Mouse (Mus musculus) layer of hippocampus, adult 2 months (tissue): ENCODE measurements around the gene A330070K13Rik. TPM values are rescaled to one million over a fixed set of nuclear protein-coding genes. Genes with fewer than 3 reads are reported as not detected.
A peak's percentile ranks its signal among the peaks of the same experiment; 100 is the strongest.

Experiments used
- DNase-seq, 2 experiments: peaks; one replicate each; pipeline ENCODE4 v3.0.0; 2022; ENCODE audit warnings: low spot score in 2 of 2
- H3K27ac ChIP-seq: fragments of 200-600 bp; 2 replicates; pipeline ENCODE4 v1.8.1; 2022
- H3K4me3 ChIP-seq: fragments of 200-600 bp; 2 replicates; pipeline ENCODE4 v1.8.1; 2022; ENCODE audit warnings: mild to moderate bottlenecking
- CTCF ChIP-seq: fragments of 200-600 bp; conservative IDR thresholded peaks from 2 replicates; pipeline ENCODE4 v1.8.1; 2022; ENCODE audit warnings: antibody characterized with exemption, mild to moderate bottlenecking, moderate library complexity
- long read RNA-seq, 2 experiments: library from polyadenylated mRNA; stranded (forward); transcript quantifications; one replicate each; pipeline ENCODE4 v2.0.0; 2021; ENCODE audit warnings: borderline mapping rate in 2 of 2
- total RNA-seq, 2 experiments: library from RNA; stranded (reverse); gene quantifications; 2 replicates each; pipeline ENCODE4 v1.2.3; 2021

Gene A330070K13Rik
- total RNA-seq, result 1 to 10 TPM; 1.9 to 2.9 TPM
- long read RNA-seq, experiment 1, partial matches to known transcripts, result 0 of 1 reads
- long read RNA-seq, experiment 1, other reads (novel, unspliced or antisense), result 0 of 1 reads
- long read RNA-seq, experiment 2, partial matches to known transcripts, result 0 of 3 reads
- long read RNA-seq, experiment 2, other reads (novel, unspliced or antisense), result 0 of 3 reads

- TF ChIP-seq CTCF, result no peak
- Histone ChIP-seq H3K4me3 (peak within 1 kb of the TSS; percentile 41), H3K27ac (peak within 1 kb of the TSS; percentile 78)
- DNase-seq, result no peak
Observed at GRCm38 (mm10) chr5:130384222-130384912, at the start of gene A330070K13Rik. Gene A330070K13Rik (minus strand): TSS chr5:130384631.

- Histone ChIP-seq H3K4me3 (no peak overlapping the region), H3K27ac (no peak overlapping the region; the same call in 1 of the 2 replicates)
- TF ChIP-seq CTCF, result no peak
- peak in 1 of 2 experiments; percentile 28 for DNase-seq
Observed at GRCm38 (mm10) chr5:130411516-130411915, 27.1 kb upstream of the A330070K13Rik start.

- Histone ChIP-seq H3K27ac (no peak overlapping the region), H3K4me3 (no peak overlapping the region)
- TF ChIP-seq CTCF, result no peak
- DNase-seq, result no peak
Observed at GRCm38 (mm10) chr5:130409706-130410105, 25.3 kb upstream of the A330070K13Rik start.

GRCm38 (mm10) chr5:130405201-130405600 lies 20.8 kb upstream of the A330070K13Rik start:
- peak; percentile 93 for TF ChIP-seq CTCF
- peak in 1 of 2 experiments; percentile 70 for DNase-seq
- H3K4me3 ChIP-seq, result no peak overlapping the region
- no peak overlapping the region for H3K27ac ChIP-seq

GRCm38 (mm10) chr5:130400136-130400917 lies 15.9 kb upstream of the A330070K13Rik start:
- H3K4me3 ChIP-seq, result no peak overlapping the region
- no peak for DNase-seq
- TF ChIP-seq CTCF, result no peak
- no peak overlapping the region for H3K27ac ChIP-seq

GRCm38 (mm10) chr5:130395142-130395541 lies 10.7 kb upstream of the A330070K13Rik start:
- TF ChIP-seq CTCF, result no peak
- Histone ChIP-seq H3K4me3 (no peak overlapping the region), H3K27ac (peak overlapping the region; percentile 69)
- no peak for DNase-seq

GRCm38 (mm10) chr5:130394386-130394785 lies 10.0 kb upstream of the A330070K13Rik start:
- Histone ChIP-seq H3K4me3 (no peak overlapping the region), H3K27ac (peak overlapping the region; percentile 69)
- DNase-seq, result no peak
- no peak for TF ChIP-seq CTCF

- Histone ChIP-seq H3K4me3 (no peak overlapping the region), H3K27ac (peak overlapping the region; percentile 69)
- no peak for DNase-seq
- TF ChIP-seq CTCF, result peak; percentile 62
Observed at GRCm38 (mm10) chr5:130393618-130394355, 9.4 kb upstream of the A330070K13Rik start.

- H3K27ac ChIP-seq, result no peak overlapping the region
- DNase-seq, result no peak
- TF ChIP-seq CTCF, result no peak
- no peak overlapping the region for H3K4me3 ChIP-seq
Observed at GRCm38 (mm10) chr5:130386418-130386817, 2.0 kb upstream of the A330070K13Rik start.

- H3K27ac ChIP-seq, result no peak overlapping the region
- no peak overlapping the region for H3K4me3 ChIP-seq
- TF ChIP-seq CTCF, result no peak
- DNase-seq, result no peak
Observed at GRCm38 (mm10) chr5:130375411-130375810, 9.0 kb downstream of the A330070K13Rik start.

- Histone ChIP-seq H3K4me3 (no peak within 1 kb of the TSS), H3K27ac (no peak within 1 kb of the TSS)
- TF ChIP-seq CTCF, result no peak
- DNase-seq, result no peak
Observed at GRCm38 (mm10) chr5:130369237-130369636, 15.2 kb downstream of the A330070K13Rik start, which contains the start of gene Caln1. Gene Caln1 (plus strand): TSS chr5:130369455.

- no peak for TF ChIP-seq CTCF
- no peak for DNase-seq
- Histone ChIP-seq H3K4me3 (no peak overlapping the region), H3K27ac (no peak overlapping the region)
Observed at GRCm38 (mm10) chr5:130368236-130368635, 16.2 kb downstream of the A330070K13Rik start.
